Mouse (Mus musculus) c-Kit-positive CD71-negative TER-119-negative erythroid progenitor cells, embryonic 14.5 days (primary cell): ENCODE measurements around the gene Pecam1.
"Not testable (repeated sequence)": the region's sequence is repeated elsewhere in the genome, so short reads cannot be mapped to it uniquely, and the experiment has no call there.

ENCODE experiments used
- DNase-seq: peaks from one replicate; pipeline ENCODE4 v3.0.0-alpha.2; 2013; ENCODE audit warnings: low read depth

Gene Pecam1

DNA sequence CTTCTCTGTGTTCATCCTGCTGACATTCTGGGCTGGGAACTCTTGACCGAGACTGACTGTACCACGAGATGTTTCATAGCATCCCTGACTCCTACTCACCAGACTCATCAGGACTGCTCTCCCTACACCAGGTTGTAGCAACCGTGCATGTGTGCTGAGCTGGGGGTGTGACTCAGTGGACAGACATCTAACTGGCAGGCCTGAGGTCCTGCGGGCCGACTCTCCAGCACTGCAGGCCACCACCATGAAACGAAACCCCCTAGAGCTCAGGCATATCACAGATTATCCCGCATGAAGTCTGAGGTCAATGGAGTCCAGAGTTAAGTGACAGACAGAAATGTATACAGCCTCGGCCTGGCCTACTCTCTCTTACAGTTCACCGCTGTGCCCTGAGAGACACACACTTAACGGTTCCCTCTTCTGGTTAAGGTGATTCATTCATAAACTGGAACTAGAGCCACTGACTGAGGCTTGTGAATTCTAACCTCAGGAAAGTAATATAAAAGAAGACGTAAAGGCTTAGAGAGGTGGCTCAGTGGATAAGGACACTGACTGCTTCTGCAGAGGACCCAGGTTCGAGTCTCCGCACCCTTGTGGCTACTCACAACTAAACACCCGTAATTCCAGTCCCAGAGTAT lies 83.8 kb downstream of the Pecam1 start:
- DNase-seq, result no peak

DNA sequence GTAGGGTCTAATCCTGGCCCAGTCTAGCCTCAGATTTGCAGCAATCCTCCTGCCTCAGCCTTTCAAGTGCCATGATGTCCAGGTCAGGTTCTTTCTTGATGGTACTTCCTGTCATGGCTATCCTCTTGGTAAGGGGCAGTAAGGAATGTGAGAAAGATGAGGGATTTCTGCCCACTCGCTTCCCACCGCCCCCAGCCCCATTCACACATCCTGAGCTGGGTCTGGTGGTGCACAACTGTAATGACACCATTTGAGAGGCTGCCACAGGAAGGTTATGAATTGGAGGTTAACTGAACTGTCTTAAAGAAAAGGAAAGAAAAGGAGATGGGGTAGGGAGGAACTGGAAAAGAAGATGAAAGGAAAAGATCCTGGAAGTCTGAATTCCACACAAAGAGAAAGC lies 84.6 kb downstream of the Pecam1 start:
- no peak for DNase-seq

DNA sequence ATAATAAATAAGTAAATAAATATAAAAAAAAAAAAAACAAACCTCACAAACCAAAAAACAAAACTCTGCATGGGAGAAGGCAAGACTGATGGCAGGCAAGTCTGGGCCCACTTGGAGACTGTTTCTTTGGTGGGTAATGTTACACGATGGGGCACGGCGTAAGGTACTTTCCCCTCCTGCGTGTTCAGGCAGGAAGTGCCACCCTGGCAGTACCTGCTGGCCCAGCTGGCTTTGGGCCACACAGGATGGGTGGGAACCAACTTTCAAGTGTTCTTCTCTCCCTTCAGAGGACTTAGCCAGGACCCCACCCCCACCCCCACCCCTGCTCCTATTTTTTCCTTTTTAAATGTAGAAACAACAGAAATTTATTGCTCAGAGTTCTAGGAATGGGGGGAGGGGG lies 85.1 kb downstream of the Pecam1 start:
- DNase-seq, result no peak

DNA sequence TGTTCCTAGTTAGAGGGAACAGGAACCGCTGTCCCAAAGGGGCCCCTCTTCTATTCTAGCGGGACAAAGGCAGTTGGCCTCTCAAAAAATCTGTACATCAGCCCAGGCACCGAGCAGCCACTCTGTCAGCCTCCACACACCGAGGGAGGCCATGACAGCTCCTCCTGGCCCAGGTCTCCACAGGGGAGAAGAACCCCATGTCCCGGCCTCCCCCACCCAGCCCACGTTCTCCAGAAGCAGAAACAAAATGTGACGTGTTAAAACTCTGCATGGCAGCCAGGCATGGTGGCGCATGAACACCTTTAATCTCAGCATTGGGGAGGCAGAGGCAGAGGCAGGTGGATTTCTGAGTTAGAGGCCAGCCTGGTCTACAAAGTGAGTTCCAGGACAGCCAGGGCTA lies 85.7 kb downstream of the Pecam1 start:
- no peak for DNase-seq

DNA sequence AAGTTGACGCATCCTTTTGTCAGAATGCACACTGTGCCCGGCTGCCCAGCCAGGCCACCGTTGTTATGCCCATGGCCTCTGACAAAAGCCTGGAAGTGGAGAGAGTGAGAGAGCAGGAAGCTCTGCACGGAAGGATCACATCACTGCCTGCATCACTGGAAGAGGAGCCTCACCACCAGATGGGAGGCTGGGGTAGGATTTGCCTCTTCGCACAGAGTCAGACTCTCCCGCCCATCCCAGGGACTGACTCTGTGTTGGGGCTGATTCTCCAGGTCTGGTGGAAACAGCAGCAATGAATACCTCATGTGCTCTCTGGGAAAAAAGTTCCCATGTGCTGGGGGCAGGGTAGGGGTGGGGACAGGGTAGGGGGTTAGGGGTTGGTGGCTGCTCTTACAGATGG lies 86.6 kb downstream of the Pecam1 start:
- no peak for DNase-seq

DNA sequence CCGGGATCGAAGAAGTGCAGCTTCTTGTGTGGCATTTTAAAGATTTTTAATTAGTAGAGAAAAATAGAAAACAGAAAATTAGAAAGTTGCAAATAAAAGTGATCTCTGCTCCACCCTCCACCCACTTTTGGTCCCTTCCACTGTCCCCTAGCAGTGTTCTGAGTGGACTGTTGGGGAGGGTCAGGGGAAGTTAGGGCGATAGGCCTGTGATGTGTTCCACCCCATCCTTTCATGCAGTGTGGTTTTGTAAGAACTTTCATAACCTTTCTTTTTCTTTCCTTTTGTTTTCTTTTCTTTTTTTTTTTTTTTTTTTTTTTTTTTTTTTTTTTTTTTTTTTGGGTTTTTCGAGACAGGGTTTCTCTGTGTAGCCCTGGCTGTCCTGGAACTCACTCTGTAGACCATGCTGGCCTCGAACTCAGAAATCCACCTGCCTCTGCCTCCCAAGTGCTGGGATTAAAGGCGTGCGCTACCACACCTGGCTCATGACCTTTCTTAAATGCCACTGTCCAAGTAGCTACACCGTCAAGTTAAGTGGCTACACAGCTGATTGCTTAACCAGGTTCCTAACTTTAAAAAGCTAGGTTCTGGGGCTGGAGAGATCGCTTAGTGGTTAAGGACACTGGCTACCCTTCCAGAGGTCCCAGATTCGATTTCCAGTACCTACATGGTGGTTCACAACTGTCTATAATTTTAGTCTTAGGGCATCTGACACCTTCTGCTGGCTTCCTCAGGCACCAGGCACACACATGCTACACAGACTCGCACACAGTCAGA lies 87.6 kb downstream of the Pecam1 start:
- DNase-seq, result no peak

DNA sequence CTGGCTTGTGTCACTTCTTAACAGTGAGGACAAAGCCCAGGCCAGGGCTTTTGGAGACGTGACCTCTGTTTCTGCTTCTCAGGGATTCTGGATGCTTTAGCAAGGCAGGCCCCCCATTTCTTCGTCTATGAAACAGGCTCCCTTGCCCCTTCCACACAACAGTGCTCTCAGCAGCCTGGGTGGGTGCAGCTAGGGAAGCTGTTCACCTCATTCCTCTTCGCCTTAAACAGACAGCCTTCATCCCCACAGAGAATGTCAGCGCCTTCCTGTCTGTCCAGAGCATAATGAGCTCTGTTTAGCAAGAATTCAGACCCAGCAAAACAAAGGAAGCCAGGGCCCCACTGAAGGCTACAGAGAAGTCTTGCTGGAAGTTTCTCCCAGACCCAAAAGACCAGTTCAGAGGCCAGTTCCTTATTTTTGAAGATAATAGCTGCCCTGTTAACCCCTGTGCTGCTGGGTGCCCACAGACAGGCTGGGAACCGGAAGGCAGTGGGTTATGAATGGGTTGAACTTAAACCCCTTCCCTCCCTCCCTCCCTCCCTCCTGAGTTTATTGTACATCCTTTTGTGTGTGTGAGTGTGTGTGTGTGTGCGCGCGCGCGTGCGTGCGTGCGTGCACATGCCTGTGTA lies 89.9 kb downstream of the Pecam1 start:
- peak; percentile 24 for DNase-seq

DNA sequence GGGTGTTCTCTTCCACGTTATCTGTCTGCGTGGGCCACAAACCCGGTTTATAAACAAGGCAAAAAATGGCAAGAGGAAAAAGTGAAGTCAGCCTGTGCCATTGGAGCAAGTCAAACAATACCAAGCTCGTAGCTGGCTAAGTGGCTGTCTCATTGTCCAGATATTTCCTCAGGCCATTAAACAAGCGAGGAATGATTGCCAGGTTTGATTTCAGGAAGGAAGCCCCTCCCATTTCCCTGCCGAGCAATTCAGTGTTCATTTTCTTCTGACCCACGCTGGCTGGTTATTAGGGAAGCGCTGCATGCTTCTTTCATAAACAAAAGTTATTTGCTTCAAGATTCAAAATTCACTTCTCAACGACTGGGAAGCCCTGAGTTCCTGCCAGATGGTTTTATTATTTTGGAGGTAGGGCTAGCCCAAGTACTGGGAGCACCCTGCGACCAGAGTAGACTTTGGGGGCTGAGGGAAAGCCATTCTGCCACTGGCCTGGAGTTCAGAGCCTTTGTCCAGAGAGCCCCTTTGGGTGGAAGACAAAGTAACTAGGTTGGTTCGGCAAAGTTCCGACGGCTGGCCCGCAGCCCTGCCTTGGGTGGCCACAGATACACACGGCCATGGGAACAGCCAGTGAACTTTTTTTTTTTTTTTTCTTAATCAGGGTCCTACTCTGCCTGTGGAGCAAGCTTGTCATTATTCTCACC lies 90.7 kb downstream of the Pecam1 start:
- no peak for DNase-seq

DNA sequence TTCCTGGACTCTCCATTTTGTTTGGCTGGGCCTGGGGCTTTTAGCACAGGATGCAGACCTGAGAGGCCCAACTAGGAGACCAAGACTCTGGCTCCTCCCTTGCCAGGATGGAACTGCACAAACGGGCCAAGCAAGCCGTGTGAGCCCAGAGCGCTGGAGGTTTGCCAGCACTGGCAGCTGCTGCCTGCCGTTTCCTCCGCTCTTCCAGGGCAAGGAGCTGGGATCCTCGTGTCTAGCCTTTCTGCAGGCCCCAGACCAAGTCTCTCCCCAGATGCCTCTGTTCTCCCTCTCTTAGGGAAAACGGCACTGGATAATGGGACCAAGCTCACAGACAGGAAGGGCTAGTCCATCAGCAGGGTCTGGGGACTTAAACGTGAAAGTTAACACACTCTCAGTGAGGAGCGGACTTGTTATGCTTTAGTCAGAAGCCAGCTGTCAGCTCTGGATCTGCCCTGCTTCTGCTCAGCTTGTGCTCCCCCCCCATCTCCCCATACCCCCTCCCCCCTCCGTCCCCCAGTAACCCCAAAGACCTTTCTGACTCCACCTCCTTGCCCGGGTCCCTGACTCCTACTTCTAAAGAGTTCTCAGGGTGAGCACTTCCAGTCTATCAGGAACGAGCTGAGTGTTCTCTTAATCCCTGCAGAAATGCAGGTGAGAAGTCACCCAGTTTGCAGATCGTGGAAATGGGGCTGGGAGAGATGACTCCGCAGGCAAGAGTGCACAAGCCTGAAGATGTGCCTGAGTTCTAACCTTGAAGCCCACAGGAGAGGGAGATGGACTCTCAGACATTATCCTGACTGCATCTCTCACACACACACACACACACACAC lies 92.2 kb downstream of the Pecam1 start:
- DNase-seq, result no peak

DNA sequence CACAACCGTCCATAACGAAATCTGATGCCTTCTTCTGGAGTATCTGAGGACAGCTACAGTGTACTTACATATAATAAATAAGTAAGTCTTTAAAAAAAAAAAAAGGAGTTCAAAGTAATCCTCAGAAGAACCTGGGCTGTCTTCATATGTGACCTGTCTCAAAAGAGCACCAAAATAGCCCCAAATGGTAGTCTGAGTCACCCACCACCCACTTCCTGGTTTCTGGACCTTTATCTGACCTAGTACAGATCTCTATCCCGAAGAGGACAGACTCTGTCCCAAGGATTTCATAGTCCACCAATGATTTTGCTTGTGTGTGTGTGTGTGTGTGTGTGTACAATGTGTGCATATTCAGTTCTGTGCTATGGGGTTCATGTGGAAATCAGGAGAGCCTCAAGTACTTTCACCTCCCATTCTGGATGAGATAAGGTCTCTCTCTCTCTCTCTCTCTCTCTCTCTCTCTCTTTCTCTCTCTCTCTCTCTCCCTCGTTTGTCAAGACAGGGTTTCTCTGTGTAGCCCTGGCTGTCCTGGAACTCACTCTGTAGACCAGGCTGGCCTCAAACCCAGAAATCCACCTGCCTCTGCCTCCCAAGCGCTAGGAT lies 93.4 kb downstream of the Pecam1 start:
- not testable (repeated sequence) for DNase-seq

DNA sequence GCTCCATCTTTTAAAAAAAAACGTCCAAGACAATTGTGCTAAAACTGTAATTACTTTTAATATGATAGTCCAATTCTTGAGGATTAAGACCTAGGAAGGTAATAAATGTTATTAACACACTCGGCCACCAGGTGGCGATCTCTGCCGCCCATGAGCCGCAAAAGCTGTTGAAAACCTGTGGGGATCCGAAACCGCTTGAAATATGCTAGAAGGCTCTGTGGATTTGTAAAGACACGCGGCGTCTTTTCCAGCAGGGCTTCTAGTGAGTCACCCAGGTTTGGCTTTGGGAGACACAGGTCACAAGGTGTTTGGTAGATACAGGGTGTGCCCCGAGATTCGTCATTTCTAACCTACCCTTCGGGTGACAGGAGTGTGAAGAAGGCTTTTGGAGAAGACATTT lies 102.1 kb downstream of the Pecam1 start:
- DNase-seq, result peak; percentile 78

DNA sequence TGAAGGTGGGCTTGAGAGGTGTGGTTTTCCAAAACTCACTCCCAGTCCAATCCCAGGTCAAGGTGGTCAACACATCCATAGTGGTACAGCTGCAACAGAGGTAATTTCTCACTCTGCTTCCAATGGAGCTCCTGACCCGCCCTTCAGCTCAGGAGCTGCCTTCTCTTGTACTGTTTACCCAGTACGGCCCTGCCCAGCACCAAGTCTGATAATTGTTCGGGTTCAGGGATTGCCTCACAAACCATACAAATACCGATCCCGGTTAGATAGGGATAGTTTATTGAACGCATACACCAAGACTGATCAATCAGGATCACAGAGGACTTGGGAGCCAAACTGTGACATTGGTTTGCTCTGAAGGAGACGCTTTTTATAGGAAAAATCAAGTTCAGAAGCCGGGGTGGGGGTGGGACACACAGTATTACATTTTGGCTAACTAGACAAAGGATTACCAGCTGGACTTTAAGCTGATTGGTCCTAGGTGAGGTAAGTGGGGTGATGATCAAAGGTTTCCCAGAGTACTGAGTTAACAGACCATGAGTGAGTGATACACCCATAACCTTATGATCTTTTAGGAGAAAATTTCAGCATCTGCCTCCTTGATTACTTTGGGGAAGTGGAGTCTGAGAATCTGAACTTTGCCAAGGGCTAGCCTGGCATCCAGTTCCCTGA lies 107.3 kb downstream of the Pecam1 start:
- DNase-seq, result no peak

DNA sequence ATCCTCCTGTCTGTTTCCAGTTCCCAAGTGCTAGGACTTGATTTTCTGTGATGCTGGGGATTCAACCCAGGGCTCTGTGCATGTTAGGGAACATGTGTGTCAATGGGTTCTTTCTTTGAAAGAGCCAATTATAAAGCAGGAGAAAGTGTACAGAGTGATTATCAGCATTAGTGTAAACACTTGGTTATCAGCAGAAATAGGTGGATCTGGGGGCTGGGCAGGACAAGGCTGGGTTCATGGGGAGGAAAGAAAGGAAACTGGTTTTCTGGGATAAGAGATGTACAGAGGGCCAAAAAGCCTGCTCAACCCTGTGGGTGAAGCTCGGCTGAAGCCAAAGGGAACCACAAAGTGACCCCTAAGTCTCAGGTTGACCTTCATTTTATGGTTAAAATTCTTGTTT lies 108.8 kb downstream of the Pecam1 start:
- DNase-seq, result no peak

DNA sequence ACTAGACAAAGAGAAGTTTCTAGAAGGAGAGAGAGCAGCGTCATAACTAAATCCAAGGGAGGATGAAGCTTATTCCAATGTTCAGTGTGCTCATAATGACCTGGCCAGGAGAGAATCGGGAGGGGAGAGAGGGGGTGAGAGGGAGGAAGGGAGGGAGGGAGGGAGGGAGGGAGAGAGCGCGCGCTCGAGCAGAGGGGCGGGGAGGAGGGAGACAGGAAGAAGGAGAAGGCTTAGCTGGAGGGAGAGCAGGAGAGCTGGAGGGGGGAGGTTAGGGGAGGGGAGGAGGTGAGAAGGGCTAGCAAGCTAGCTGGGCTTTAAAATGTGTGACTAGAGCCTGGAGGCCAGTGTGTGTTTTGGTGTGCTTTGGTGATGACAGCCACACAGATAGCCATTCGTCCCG lies 110.4 kb downstream of the Pecam1 start:
- no peak for DNase-seq

DNA sequence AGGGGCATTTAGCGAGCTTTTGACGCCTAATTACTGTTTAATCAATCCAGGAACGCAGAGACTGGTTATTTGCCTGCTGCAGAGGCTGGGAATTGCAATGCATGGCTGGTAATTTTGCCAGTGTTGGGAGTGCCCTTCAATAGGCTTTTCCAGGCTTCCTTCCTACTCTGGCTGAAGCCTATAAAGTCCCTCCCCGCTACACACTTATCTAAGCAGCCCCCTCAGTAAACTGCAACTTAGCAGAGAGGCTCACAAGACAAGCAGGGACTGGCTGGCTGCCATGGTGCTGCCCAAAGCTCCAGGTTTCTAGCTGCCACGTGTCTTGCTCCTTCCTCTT lies 111.1 kb downstream of the Pecam1 start:
- DNase-seq, result no peak

DNA sequence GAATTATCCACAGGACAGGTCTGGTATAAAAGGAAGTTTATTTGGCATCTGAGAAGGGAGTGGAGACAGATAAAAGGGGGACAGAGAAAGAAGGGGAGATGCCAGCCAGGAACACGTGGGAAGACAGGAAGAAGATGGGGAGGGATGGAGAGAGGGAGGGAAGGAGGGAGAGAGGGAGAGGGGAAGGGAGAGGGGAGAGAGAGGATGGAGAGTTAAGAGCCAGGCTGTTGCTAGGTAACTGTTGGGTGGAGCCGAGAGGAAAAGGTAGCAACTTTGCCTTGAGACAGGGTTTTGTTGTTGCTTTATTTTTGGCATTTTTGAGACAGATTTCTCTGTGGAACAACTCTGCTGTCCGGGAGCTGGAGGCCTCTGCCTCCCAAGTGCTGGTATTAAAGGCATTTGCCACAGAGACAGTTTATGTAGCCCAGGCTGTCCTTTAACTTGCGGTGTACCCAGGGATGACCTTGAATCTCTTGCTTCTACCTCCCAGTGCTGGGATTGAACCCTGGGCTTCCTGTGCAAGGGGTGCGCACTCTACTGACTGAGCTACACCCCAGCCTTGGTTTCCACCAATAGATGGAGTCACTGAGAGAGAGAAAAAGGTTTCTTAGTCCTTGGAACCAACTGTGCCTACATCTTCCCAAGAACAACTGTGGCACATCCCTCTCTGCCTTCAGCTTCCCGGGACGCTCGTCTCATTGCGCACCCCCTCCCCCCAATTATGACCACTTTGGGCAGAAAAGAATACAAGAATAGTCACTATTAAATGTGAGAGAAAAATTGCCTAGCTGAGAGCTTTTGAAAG lies 111.7 kb downstream of the Pecam1 start:
- no peak for DNase-seq

DNA sequence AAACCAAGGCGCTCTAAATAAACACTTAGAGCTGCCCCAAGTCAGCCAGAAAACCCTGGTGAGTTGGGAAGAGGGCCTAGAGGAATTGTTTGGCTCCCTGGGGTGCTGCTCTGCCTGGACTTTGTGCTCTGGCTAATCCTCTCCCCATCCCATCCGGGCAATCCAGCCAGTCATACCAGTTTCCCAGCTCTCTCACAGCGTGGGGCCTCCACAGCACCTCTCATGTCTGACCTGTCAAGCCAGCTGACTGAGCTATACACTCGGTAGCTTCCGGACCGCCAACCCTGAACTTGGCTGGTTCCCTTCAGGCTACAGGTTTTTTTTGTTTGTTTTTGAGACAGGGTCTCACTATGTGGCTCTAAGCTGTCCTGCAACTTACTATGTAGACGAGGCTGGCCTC lies 112.7 kb downstream of the Pecam1 start:
- DNase-seq, result no peak

DNA sequence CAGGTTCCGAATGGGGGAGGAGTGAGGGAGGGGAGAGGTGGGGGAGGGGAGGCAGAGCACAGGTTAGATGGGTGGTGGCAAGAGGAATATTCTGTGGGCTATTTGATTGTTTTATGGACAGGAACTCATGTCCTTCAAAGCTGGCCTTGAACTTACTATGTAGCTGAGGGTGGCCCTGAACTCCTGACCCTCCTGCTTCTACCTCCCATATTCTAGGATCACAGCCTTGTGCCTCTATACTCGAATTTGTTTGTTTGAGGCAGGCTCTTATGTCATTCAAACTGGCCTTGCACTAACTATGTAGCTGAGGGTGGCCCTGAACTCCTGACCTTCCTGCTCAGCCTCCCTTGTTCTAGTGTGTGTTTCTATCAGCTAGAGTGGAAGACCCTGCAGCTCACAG lies 114.5 kb downstream of the Pecam1 start:
- no peak for DNase-seq

DNA sequence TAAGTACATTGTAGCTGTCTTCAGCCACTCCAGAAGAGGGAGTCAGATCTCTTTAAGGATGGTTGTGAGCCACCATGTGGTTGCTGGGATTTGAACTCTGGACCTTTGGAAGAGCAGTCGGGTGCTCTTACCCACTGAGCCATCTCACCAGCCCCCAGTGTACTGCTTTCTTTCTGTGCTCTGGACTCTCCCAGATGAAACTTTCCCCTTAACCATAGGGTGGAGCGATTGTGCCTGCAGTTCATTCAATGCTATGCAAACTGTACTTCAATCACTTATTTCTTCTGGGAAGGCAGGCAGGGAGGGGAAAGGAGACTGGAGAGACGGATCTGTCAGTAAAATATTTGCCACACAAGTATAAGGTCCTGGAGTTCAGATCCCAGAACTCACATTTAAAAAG lies 116.3 kb downstream of the Pecam1 start:
- DNase-seq, result not testable (repeated sequence)

DNA sequence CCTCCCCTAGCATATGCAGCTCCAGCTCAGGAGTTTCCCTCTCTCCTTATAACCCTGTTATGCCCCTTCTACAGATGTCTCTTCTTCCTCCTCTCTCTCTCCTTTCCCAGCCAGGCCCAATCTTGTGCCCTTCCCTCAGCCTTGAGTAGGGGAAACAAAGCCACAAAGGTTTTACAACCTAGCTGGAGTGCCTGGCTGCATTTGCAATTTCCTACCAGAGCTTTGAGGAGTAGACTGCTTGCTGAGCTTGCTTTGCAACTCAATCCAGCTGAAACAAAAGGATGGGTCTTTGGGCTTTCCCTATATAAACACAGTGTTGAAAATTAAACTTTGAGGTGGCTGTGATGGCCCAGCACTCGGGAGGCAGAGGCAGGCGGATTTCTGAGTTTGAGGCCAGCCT lies 117.0 kb downstream of the Pecam1 start:
- DNase-seq, result no peak
